Mouse (Mus musculus): ENCODE results near the gene Npcd. TPM values are rescaled to one million over a fixed set of nuclear protein-coding genes. Genes with fewer than 3 reads are reported as not detected.
A peak's percentile ranks its signal among the peaks of the same experiment; 100 is the strongest.

Gene Npcd
- polyA plus RNA-seq, 1 experiment from 2014 or later, result not detected

- Histone ChIP-seq H3K9ac (ENCODE audit: low read depth, low read length) (peak overlapping the region; percentile 55; the same call in 1 of the 2 replicates), H3K27ac (replicated peaks; ENCODE audit: low read depth, low read length) (peak overlapping the region; percentile 96), H3K4me1 (ENCODE audit: control insufficient read depth, insufficient read depth, low read length) (peaks cover 22% of the 10 kb centered on the region), H3K27me3 (replicated peaks; ENCODE audit: control insufficient read depth, insufficient read depth, low read length) (no peaks in the 10 kb centered on the region), H3K4me2 (ENCODE audit: low read depth, low read length) (peak overlapping the region; percentile 85), H3K36me3 (ENCODE audit: control insufficient read depth, insufficient read depth, low read length) (peaks cover 11% of the 10 kb centered on the region), H3K4me3 (ENCODE audit: low read depth, low read length) (peak overlapping the region; percentile 89), H3K9me3 (ENCODE audit: control insufficient read depth, low read length) (no peaks in the 10 kb centered on the region)
- ATAC-seq (ENCODE audit: low read depth) (no peak), DNase-seq (ENCODE audit: low spot score) (no peak)
- 44% methylated on average over 8 of the region's 9 CpGs for WGBS
Observed at GRCm38 (mm10) chr15:79834881-79835260, 834 bp upstream of the Npcd start.

DNA sequence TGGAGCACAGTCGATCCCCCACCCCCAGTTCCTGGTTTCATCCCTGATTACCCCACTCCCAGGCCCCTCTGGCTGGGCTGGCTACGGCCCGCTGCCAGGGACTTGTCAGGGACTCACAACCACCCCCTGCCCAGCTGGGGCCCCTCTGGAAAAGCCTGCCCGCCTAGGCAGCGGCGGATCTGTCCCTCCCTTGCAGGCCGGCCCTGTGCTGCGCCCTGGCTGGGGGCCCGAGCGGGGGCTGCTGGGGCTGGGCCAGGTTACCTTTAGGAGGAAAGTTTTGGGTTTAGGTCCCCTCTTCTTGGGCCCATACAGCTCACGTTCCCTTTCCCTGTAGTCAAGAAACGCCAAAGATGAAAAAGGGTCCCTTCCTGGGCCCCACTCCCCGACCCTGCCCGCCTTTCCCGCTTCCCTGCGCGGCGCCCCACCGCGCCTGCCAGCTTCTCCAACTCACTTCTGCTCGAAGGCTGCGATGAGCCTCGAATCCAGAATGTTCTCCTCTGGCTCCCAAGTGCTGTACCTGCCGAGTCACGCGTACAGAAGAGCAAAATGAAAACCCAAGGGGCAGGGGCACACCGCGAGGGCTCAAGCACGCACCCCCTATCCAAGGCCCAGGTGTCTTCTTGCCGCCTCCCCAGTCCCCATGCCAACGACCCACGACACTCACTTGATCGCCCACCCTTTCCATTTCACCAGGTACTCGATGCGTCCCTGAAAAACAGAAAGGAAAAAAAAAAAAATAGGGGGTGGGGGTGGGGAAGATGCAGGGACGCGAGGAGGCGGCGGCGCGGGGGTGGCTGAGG, 586 bp downstream of the Npcd start:
- Histone ChIP-seq H3K27ac (replicated peaks; ENCODE audit: low read depth, low read length) (peak overlapping the region; percentile 96), H3K27me3 (replicated peaks; ENCODE audit: control insufficient read depth, insufficient read depth, low read length) (no peaks in the 10 kb centered on the region), H3K4me1 (ENCODE audit: control insufficient read depth, insufficient read depth, low read length) (peaks cover 22% of the 10 kb centered on the region), H3K4me2 (ENCODE audit: low read depth, low read length) (peak overlapping the region; percentile 85), H3K9ac (ENCODE audit: low read depth, low read length) (peak overlapping the region; percentile 90), H3K36me3 (ENCODE audit: control insufficient read depth, insufficient read depth, low read length) (peaks cover 21% of the 10 kb centered on the region), H3K4me3 (ENCODE audit: low read depth, low read length) (peak overlapping the region; percentile 89), H3K9me3 (ENCODE audit: control insufficient read depth, low read length) (no peaks in the 10 kb centered on the region)
- DNase-seq (ENCODE audit: low spot score), result peak; percentile 83
- under 1% methylated on average over 35 of the region's 41 CpGs for WGBS
- ATAC-seq (ENCODE audit: low read depth), result peak; percentile 38

DNA sequence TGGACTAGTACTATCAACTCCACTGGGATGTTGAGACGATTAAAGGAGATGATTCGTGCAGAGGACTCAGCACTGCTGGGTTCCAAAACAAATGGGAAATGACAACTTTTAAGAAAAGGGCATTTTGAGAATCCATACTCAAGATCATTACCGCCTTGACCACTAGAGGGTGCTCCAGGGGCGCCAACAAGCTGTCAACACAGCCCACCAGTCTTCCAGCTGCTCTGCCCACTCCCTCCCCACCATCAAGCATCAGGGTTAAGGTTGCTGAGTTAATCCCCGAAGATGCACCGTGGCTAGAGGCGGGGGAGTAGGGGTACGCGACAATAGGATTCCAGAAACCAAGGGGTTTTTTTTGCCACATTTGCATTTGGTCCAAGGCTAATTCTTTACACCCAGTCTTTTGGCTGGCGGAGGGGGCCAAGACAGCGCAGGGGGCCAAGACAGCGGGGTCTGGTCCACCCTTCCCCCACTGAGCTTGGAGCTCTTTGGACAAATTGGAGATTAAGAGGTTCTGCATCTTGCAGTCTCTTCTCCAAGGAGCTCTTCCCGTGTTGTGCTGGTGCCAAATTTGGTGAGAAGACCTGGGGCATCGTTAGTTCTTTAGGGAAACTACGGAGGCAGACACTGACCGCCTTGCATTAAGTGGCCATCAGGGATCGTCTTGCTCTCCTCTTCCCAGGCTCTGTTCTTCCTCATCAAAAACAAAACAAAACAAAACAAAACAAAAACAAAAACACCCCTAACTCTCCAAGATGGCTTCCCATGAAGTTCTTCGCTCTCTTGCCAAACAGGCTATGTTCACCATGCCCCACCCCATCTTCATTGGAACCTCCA, 1.8 kb downstream of the Npcd start:
- ATAC-seq (ENCODE audit: low read depth) (peak; percentile 28; the same call in 1 of the 2 replicates), DNase-seq (ENCODE audit: low spot score) (peak; percentile 92)
- 26% methylated on average over 18 of the region's 18 CpGs for WGBS
- Histone ChIP-seq H3K9ac (ENCODE audit: low read depth, low read length) (peak overlapping the region; percentile 90; the same call in 1 of the 2 replicates), H3K4me1 (ENCODE audit: control insufficient read depth, insufficient read depth, low read length) (peaks cover 22% of the 10 kb centered on the region), H3K27me3 (replicated peaks; ENCODE audit: control insufficient read depth, insufficient read depth, low read length) (no peaks in the 10 kb centered on the region), H3K9me3 (ENCODE audit: control insufficient read depth, low read length) (no peaks in the 10 kb centered on the region), H3K4me2 (ENCODE audit: low read depth, low read length) (peak overlapping the region; percentile 85), H3K36me3 (ENCODE audit: control insufficient read depth, insufficient read depth, low read length) (peaks cover 32% of the 10 kb centered on the region), H3K27ac (replicated peaks; ENCODE audit: low read depth, low read length) (peak overlapping the region; percentile 96), H3K4me3 (ENCODE audit: low read depth, low read length) (peak overlapping the region; percentile 89)

GRCm38 (mm10) chr15:79830388-79830787, 3.6 kb downstream of the Npcd start:
- Histone ChIP-seq H3K4me1 (ENCODE audit: control insufficient read depth, insufficient read depth, low read length) (peaks cover 20% of the 10 kb centered on the region), H3K9ac (ENCODE audit: low read depth, low read length) (no peak overlapping the region), H3K27me3 (replicated peaks; ENCODE audit: control insufficient read depth, insufficient read depth, low read length) (no peaks in the 10 kb centered on the region), H3K9me3 (ENCODE audit: control insufficient read depth, low read length) (no peaks in the 10 kb centered on the region), H3K4me2 (ENCODE audit: low read depth, low read length) (no peak overlapping the region), H3K4me3 (ENCODE audit: low read depth, low read length) (no peak overlapping the region), H3K27ac (replicated peaks; ENCODE audit: low read depth, low read length) (no peak overlapping the region), H3K36me3 (ENCODE audit: control insufficient read depth, insufficient read depth, low read length) (peaks cover 50% of the 10 kb centered on the region)
- ATAC-seq (ENCODE audit: low read depth), result no peak
- 12% methylated on average over 4 of the region's 4 CpGs for WGBS
- DNase-seq (ENCODE audit: low spot score), result peak; percentile 87

DNA sequence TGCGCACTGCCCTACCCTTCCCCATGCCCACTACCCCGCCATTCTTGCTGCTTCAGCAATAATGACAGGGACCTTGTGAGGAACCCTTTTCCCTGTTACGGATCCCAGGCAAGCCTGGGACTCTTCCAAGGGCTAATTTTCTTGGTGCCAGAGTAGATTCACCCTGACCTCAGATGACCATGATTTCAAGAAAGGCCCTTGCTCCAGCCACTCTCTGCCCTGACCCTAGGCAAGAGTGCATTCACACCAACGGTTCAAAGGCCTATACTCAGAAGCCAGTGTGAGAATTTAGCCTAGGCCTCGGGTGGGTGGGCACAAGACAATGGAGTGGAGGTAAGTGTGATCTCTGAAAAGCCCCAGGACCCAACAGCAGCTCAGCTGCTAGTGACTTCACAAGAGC, 4.6 kb downstream of the Npcd start:
- no peak overlapping the region for H3K4me2 ChIP-seq (ENCODE audit: low read depth, low read length)
- H3K4me1 ChIP-seq (ENCODE audit: control insufficient read depth, insufficient read depth, low read length), result peaks cover 12% of the 10 kb centered on the region
- H3K9ac ChIP-seq (ENCODE audit: low read depth, low read length), result no peak overlapping the region
- ATAC-seq (ENCODE audit: low read depth) (no peak), DNase-seq (ENCODE audit: low spot score) (no peak)
- peaks cover 59% of the 10 kb centered on the region for H3K36me3 ChIP-seq (ENCODE audit: control insufficient read depth, insufficient read depth, low read length)
- no peaks in the 10 kb centered on the region for H3K27me3 ChIP-seq (replicated peaks; ENCODE audit: control insufficient read depth, insufficient read depth, low read length)
- no peak overlapping the region for H3K4me3 ChIP-seq (ENCODE audit: low read depth, low read length)
- 77% methylated on average over 5 of the region's 5 CpGs for WGBS
- no peaks in the 10 kb centered on the region for H3K9me3 ChIP-seq (ENCODE audit: control insufficient read depth, low read length)
- no peak overlapping the region for H3K27ac ChIP-seq (replicated peaks; ENCODE audit: low read depth, low read length)

- 69% methylated on average over 39 of the region's 46 CpGs for WGBS
- DNase-seq (ENCODE audit: low spot score), result no peak
Observed at GRCm38 (mm10) chr15:79828366-79829035, 5.5 kb downstream of the Npcd start.

DNA sequence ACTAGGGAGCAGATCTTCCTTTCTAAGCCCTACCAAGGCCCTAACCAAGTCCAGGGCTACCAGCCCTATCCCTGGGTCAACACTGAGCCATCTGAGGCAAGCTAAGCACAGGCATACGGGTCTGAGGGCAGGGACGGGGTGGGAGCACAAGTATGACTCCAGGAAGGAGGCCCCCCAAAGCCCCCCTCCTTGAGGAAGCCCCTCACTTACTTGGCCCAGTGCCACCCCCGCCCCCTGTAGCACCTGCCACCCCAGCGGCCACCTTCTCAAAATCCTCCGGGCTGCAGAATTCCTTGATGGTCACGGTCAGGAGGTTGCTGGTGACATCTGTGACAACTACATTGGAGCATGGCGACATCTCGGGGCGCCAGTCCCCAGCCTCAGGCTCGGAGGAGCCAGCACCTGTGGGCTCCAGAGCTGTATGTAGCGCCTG, 6.2 kb downstream of the Npcd start:
- no peak overlapping the region for H3K9ac ChIP-seq (ENCODE audit: low read depth, low read length)
- H3K27ac ChIP-seq (replicated peaks; ENCODE audit: low read depth, low read length), result no peak overlapping the region
- H3K4me3 ChIP-seq (ENCODE audit: low read depth, low read length), result no peak overlapping the region
- H3K4me2 ChIP-seq (ENCODE audit: low read depth, low read length), result no peak overlapping the region
- 88% methylated on average over 9 of the region's 11 CpGs for WGBS
- peaks cover 11% of the 10 kb centered on the region for H3K4me1 ChIP-seq (ENCODE audit: control insufficient read depth, insufficient read depth, low read length)
- ATAC-seq (ENCODE audit: low read depth) (no peak), DNase-seq (ENCODE audit: low spot score) (no peak)
- H3K27me3 ChIP-seq (replicated peaks; ENCODE audit: control insufficient read depth, insufficient read depth, low read length), result no peaks in the 10 kb centered on the region
- peaks cover 73% of the 10 kb centered on the region for H3K36me3 ChIP-seq (ENCODE audit: control insufficient read depth, insufficient read depth, low read length)
- H3K9me3 ChIP-seq (ENCODE audit: control insufficient read depth, low read length), result no peaks in the 10 kb centered on the region

More at GRCm38 (mm10) chr15:79828366-79829035, 5.5 kb downstream of the Npcd start:
- H3K36me3 ChIP-seq (ENCODE audit: control insufficient read depth, insufficient read depth, low read length), result peaks cover 66% of the 10 kb centered on the region
- peaks cover 12% of the 10 kb centered on the region for H3K4me1 ChIP-seq (ENCODE audit: control insufficient read depth, insufficient read depth, low read length)
- H3K27me3 ChIP-seq (replicated peaks; ENCODE audit: control insufficient read depth, insufficient read depth, low read length), result no peaks in the 10 kb centered on the region
- H3K4me3 ChIP-seq (ENCODE audit: low read depth, low read length), result no peak overlapping the region
- H3K4me2 ChIP-seq (ENCODE audit: low read depth, low read length), result no peak overlapping the region
- no peak for ATAC-seq (ENCODE audit: low read depth)
- no peak overlapping the region for H3K9ac ChIP-seq (ENCODE audit: low read depth, low read length)
- H3K27ac ChIP-seq (replicated peaks; ENCODE audit: low read depth, low read length), result no peak overlapping the region
- H3K9me3 ChIP-seq (ENCODE audit: control insufficient read depth, low read length), result no peaks in the 10 kb centered on the region

DNA sequence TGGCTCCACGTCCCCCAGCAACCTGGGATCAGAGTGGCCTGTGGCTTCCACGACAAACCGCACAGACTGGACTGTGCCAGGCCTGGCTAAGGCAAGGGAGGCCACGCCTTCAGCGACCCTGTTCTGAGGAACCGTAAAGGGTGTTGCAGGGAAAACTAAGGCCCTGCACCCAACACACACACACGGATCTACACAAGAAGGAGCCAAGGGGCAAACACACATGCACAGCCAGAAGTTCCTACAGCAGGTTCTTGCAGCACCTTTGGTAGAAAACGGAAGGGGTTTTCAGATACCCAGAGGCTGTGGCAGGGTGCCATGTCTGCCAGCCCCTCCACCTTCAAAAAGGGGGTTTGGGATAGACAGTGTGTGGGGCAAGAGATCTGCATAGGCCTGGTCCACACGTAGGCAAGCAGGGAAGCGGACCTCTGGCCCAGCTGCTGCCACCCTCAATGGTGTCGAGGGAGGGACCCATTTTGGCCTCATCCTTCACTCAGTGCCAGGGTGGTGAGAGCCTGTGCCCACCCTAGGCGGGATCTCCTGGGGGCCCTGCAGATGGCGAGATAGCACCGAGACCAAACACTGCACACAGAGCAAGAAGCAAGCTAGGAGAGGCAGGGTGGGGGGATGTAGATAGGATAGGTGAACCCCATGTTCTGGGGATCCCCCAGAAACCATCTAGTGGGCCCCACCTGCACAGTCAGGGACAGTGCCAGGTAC, 6.8 kb downstream of the Npcd start:
- Histone ChIP-seq H3K36me3 (ENCODE audit: control insufficient read depth, insufficient read depth, low read length) (peaks cover 76% of the 10 kb centered on the region), H3K27ac (replicated peaks; ENCODE audit: low read depth, low read length) (no peak overlapping the region), H3K4me3 (ENCODE audit: low read depth, low read length) (no peak overlapping the region), H3K27me3 (replicated peaks; ENCODE audit: control insufficient read depth, insufficient read depth, low read length) (no peaks in the 10 kb centered on the region), H3K9me3 (ENCODE audit: control insufficient read depth, low read length) (no peaks in the 10 kb centered on the region), H3K4me1 (ENCODE audit: control insufficient read depth, insufficient read depth, low read length) (peaks cover 8% of the 10 kb centered on the region), H3K9ac (ENCODE audit: low read depth, low read length) (no peak overlapping the region), H3K4me2 (ENCODE audit: low read depth, low read length) (no peak overlapping the region)
- WGBS, result 83% methylated on average over 14 of the region's 14 CpGs
- DNase-seq (ENCODE audit: low spot score) (no peak), ATAC-seq (ENCODE audit: low read depth) (no peak)

Data from embryonic facial prominence, embryonic 14.5 days (tissue).